Mouse (Mus musculus) brain, embryonic 14.5 days (tissue): ENCODE results near the gene Senp3. TPM values are rescaled to one million over a fixed set of nuclear protein-coding genes. Genes with fewer than 3 reads are reported as not detected.
"Not testable (repeated sequence)": the region's sequence is repeated elsewhere in the genome, so short reads cannot be mapped to it uniquely, and the experiment has no call there.

ENCODE experiments used
- DNase-seq: peaks from one replicate; pipeline ENCODE4 v3.0.0-alpha.2; 2011; ENCODE audit warnings: low read depth
- CTCF ChIP-seq: fragments of 200-500 bp; IDR thresholded peaks from 2 replicates; pipeline ENCODE4 v1.5.1; 2012; ENCODE audit warnings: inconsistent platforms, mild to moderate bottlenecking, moderate library complexity, borderline replicate concordance; ENCODE audit not compliant: insufficient read depth, insufficient read length; ENCODE audit errors: extremely low read depth
- POLR2A ChIP-seq: fragments of 200-500 bp; IDR thresholded peaks from 2 replicates; pipeline ENCODE4 v1.6.1; 2012; ENCODE audit warnings: mild to moderate bottlenecking, inconsistent platforms, borderline replicate concordance; ENCODE audit not compliant: poor library complexity, insufficient read depth, insufficient read length, severe bottlenecking; ENCODE audit errors: extremely low read depth
- polyA plus RNA-seq: library from polyadenylated mRNA; depleted of rRNA; stranded (reverse); fragments of >200 nt; gene quantifications from 2 replicates; pipeline ENCODE4 v1.2.3, GENCODE M21; 2012; rRNA removed

Gene Senp3
- polyA plus RNA-seq, 1 experiment: 139 TPM

DNA sequence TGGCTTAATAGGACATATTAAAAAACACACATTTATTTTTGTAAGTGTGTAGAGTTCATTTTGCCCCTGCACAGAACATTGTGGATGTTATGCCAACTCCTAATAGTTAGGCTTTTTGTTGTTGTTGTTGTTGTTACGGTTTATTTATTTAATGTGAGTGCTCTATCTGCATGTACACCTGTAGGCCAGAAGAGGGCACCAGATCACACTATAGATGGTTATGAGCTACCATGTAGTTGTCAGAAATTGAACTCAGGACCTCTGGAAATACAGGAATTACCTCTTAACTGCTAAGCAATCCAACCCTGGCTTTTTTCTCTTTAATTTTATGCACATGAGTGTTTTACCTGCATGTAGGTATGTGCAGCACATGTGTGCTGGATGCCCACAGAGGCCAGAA, 52.1 kb downstream of the Senp3 start:
- no peak for TF ChIP-seq POLR2A
- TF ChIP-seq CTCF: peak; percentile 14; the same call in 1 of the 2 replicates
- peak; percentile 31 for DNase-seq

DNA sequence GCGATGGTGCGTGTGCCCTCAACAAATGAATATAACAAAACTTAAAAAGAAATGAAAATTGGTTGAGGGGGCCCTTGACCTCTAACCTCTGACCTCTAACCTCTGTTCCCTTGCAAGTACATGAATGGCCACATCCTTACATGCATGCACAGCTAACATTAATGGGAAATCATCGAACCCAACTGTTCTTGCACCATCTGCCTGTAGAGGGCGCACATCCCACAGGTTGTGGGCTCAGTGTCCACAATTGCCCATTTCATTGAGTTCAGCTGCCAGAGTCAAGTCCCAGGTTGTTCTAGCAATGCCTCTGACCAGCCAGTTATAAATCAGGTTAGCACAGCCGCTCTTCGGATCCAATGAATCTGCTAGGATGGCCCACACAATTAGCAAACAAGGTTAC, 53.6 kb downstream of the Senp3 start:
- peak; percentile 81 for DNase-seq
- peak; percentile 91 for TF ChIP-seq CTCF
- TF ChIP-seq POLR2A: no peak

- not testable (repeated sequence) for DNase-seq
These were observed 57.5 kb downstream of the Senp3 start for GRCm38 (mm10) chr11:69624339-69624738.

Other genes with a start within 250 kb of the Senp3 start
- gene Dnah2, start 133.0 kb downstream of the Senp3 start, polyA plus RNA-seq: 4.7 and 5.2 TPM in 2 replicates
- gene Efnb3, start 121.9 kb downstream of the Senp3 start, polyA plus RNA-seq: 187 and 206 TPM in 2 replicates
- 20.9 and 27.0 TPM in 2 replicates for gene Wrap53, start 101.8 kb downstream of the Senp3 start, polyA plus RNA-seq
- 93.6 and 131 TPM in 2 replicates for gene Trp53, start 101.7 kb downstream of the Senp3 start, polyA plus RNA-seq
- 44.3 and 74.7 TPM in 2 replicates for gene Atp1b2, start 76.1 kb downstream of the Senp3 start, polyA plus RNA-seq
- 0.08 TPM in 1 of 2 replicates, not detected in the other for gene Shbg, start 64.2 kb downstream of the Senp3 start, polyA plus RNA-seq
- gene Sat2, start 60.1 kb downstream of the Senp3 start, polyA plus RNA-seq: 13.7 and 17.8 TPM in 2 replicates
- gene Fxr2, start 49.1 kb downstream of the Senp3 start, polyA plus RNA-seq: 129 and 151 TPM in 2 replicates
- gene Sox15, start 26.8 kb downstream of the Senp3 start, polyA plus RNA-seq: 0.42 TPM in 1 of 2 replicates, not detected in the other
- 133 and 185 TPM in 2 replicates for gene Mpdu1, start 19.4 kb downstream of the Senp3 start, polyA plus RNA-seq
- gene Cd68, start 15.9 kb downstream of the Senp3 start, polyA plus RNA-seq: 7.8 and 10.8 TPM in 2 replicates
- gene Eif4a1, start 9.7 kb downstream of the Senp3 start, polyA plus RNA-seq: 894 and 1,040 TPM in 2 replicates
- gene Tnfsf13, start 3.7 kb upstream of the Senp3 start, polyA plus RNA-seq: 0.55 and 0.71 TPM in 2 replicates
- gene Tnfsf12, start 13.8 kb upstream of the Senp3 start, polyA plus RNA-seq: 5.3 and 6.0 TPM in 2 replicates
- 0.77 and 1.2 TPM in 2 replicates for gene Tnfsfm13, start 14.0 kb upstream of the Senp3 start, polyA plus RNA-seq
- gene Polr2a, start 76.6 kb upstream of the Senp3 start, polyA plus RNA-seq: 35.8 and 71.0 TPM in 2 replicates
- 0.68 and 1.1 TPM in 2 replicates for gene Slc35g3, start 79.9 kb upstream of the Senp3 start, polyA plus RNA-seq
- 10.0 and 12.1 TPM in 2 replicates for gene Zbtb4, start 83.8 kb upstream of the Senp3 start, polyA plus RNA-seq
- gene Chrnb1, start 113.9 kb upstream of the Senp3 start, polyA plus RNA-seq: 3.0 and 4.2 TPM in 2 replicates
- gene Fgf11, start 119.8 kb upstream of the Senp3 start, polyA plus RNA-seq: 20.4 and 20.9 TPM in 2 replicates
- 0.30 and 0.36 TPM in 2 replicates for gene Tmem102, start 123.5 kb upstream of the Senp3 start, polyA plus RNA-seq
- not detected in 2 replicates for gene Gm39566, start 133.2 kb upstream of the Senp3 start, polyA plus RNA-seq
- not detected in 2 replicates for gene Spem2, start 136.4 kb upstream of the Senp3 start, polyA plus RNA-seq
- gene Spem1, start 140.1 kb upstream of the Senp3 start, polyA plus RNA-seq: 1.3 and 1.4 TPM in 2 replicates
- 123 and 183 TPM in 2 replicates for gene Nlgn2, start 155.7 kb upstream of the Senp3 start, polyA plus RNA-seq
- gene Tmem256, start 156.4 kb upstream of the Senp3 start, polyA plus RNA-seq: 167 and 271 TPM in 2 replicates
- 86.3 and 105 TPM in 2 replicates for gene Plscr3, start 164.3 kb upstream of the Senp3 start, polyA plus RNA-seq
- 0.18 and 0.29 TPM in 2 replicates for gene Tnk1, start 176.6 kb upstream of the Senp3 start, polyA plus RNA-seq
- gene Tmem95, start 195.9 kb upstream of the Senp3 start, polyA plus RNA-seq: not detected in 2 replicates
- gene Kctd11, start 199.3 kb upstream of the Senp3 start, polyA plus RNA-seq: 1.6 and 1.9 TPM in 2 replicates
- gene Acap1, start 213.5 kb upstream of the Senp3 start, polyA plus RNA-seq: 0.59 and 0.82 TPM in 2 replicates
- gene 2810408A11Rik, start 218.9 kb upstream of the Senp3 start, polyA plus RNA-seq: 8.5 and 9.5 TPM in 2 replicates
- gene Neurl4, start 219.0 kb upstream of the Senp3 start, polyA plus RNA-seq: 118 and 129 TPM in 2 replicates
- 80.8 and 109 TPM in 2 replicates for gene Gps2, start 231.8 kb upstream of the Senp3 start, polyA plus RNA-seq
- gene Eif5a, start 239.9 kb upstream of the Senp3 start, polyA plus RNA-seq: 727 and 821 TPM in 2 replicates